Mouse (Mus musculus) left cerebral cortex, adult 2 months (tissue): ENCODE measurements around the gene Tmem269. TPM values are rescaled to one million over a fixed set of nuclear protein-coding genes. Genes with fewer than 3 reads are reported as not detected.

Experiments
- DNase-seq, 2 experiments: peaks; one replicate each; pipeline ENCODE4 v3.0.0; 2021 to 2022; ENCODE audit warnings: low spot score in 2 of 2, mixed read lengths in 1 of 2; ENCODE audit errors: extremely low spot score in 1 of 2
- H3K27ac ChIP-seq: fragments of 200-600 bp; 2 replicates; pipeline ENCODE4 v1.8.1; 2022
- H3K4me3 ChIP-seq: fragments of 200-600 bp; 2 replicates; pipeline ENCODE4 v1.8.1; 2022
- CTCF ChIP-seq: fragments of 200-600 bp; IDR thresholded peaks from 2 replicates; pipeline ENCODE4 v1.8.1; 2022; ENCODE audit warnings: antibody characterized with exemption, mild to moderate bottlenecking, moderate library complexity
- intact Hi-C: fragments of 180-260 bp; cut with DNase I; formaldehyde crosslinking; loops from one replicate; pipeline ENCODE4 v1.15.1; 2025
- total RNA-seq, 2 experiments: library from RNA; stranded (reverse); gene quantifications; 2 replicates each; pipeline ENCODE4 v1.2.3; 2021

The Tmem269 gene
- total RNA-seq, 2 experiments from 2014 or later = 0.44 to 0.57 TPM

DNA sequence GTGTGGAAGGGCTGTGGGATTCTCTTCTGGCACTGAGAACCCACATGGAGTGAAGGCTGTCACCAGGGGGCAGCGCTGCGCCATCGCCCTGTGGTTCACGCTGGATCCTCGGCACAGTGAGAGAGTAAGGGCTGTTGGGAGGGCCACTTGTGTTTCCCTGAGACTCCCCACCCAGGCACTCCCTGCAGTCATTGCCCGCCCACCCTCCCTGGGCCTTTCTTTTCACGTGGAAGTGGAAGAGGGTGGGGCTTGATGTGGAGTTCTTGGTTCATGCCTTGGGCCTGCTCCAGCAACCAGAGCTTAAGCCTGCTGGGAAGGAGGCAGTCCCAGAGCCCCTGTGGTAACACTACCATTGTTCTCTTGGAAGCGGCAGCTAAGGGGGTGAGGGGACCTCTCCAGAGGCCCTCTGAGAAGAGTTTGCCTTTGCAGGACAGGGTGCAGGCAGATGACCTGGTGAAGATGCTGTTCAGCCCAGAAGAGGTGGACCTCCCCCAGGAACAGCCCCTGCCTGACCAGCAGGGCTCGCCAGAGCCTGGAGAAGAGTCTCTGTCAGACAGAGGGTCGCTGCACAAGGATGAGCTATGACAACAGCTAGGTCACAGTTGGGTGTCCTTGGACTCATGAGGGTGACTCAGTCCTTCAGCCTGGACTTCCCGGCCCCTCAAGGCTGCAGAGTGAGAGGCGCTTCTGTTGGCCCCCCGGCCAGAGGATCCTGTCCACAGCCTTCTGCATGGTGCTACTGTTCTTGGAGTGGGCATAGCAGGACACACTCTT, 29.6 kb upstream of the Tmem269 start:
- TF ChIP-seq CTCF = peak; percentile 77
- DNase-seq = peak; percentile 74 to 77
- Histone ChIP-seq H3K4me3 (no peak overlapping the region), H3K27ac (0 out of 2 replicates have a peak overlapping the region, but pooled peaks have one; percentile 44)
- intact Hi-C loops = loop anchor here (5.0 to 10.0 kb wide), 4 partner anchors 167 to 877 kb away; partner anchors contain the start of gene Ccdc30

- no peak overlapping the region for H3K4me3 ChIP-seq
- intact Hi-C loops = loop anchor here (5.0 to 10.0 kb wide), 4 partner anchors 168 to 878 kb away; partner anchors contain the start of gene Ccdc30
- H3K27ac ChIP-seq = no peak overlapping the region
- no peak for DNase-seq
- TF ChIP-seq CTCF = no peak
Observed at GRCm38 (mm10) chr4:119246688-119247225, 28.7 kb upstream of the Tmem269 start.

DNA sequence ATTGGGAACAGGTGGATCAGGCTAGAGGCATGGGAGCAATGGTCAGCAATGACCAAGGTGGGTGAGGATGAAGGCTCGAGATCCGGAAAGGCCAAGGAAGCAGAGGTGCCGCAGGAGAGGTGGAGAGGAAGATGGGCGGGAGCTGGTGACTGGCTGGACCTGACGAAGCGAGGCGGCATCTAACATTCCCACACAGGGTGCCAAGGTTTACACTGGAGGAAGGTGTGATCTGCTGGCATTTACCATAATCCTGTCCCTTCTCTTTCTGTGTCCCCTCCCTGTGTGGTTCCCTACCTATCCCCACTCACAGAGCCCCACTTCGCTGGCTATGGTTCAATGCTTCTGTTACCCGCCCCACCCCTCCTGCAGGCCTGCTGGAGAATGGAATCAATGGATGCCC, 27.9 kb upstream of the Tmem269 start:
- no peak for TF ChIP-seq CTCF
- no peak for DNase-seq
- intact Hi-C loops = loop anchor here (2.0 to 10.0 kb wide), 5 partner anchors 47 to 879 kb away; partner anchors contain the start of gene Ccdc30

GRCm38 (mm10) chr4:119245556-119245955, 27.5 kb upstream of the Tmem269 start:
- peak overlapping the region; percentile 32; the same call in 1 of the 2 replicates for H3K27ac ChIP-seq
- intact Hi-C loops = loop anchor here (2.0 to 10.0 kb wide), 5 partner anchors 47 to 879 kb away; partner anchors contain the start of gene Ccdc30
- peak; percentile 35 to 57 for DNase-seq
- TF ChIP-seq CTCF = no peak
- H3K4me3 ChIP-seq = no peak overlapping the region

More for the DNA sequence above, 27.9 kb upstream of the Tmem269 start:
- no peak overlapping the region for H3K4me3 ChIP-seq
- no peak overlapping the region for H3K27ac ChIP-seq

- no peak overlapping the region for H3K27ac ChIP-seq
- H3K4me3 ChIP-seq = no peak overlapping the region
- intact Hi-C loops = loop anchor here (2.0 to 10.0 kb wide), 6 partner anchors 48 to 880 kb away; partner anchors contain the start of genes Ccdc30, Foxj3 and Frg2f1
- no peak for TF ChIP-seq CTCF
- peak; percentile 61 to 62 for DNase-seq
Observed at GRCm38 (mm10) chr4:119244468-119245240, 26.6 kb upstream of the Tmem269 start.

DNA sequence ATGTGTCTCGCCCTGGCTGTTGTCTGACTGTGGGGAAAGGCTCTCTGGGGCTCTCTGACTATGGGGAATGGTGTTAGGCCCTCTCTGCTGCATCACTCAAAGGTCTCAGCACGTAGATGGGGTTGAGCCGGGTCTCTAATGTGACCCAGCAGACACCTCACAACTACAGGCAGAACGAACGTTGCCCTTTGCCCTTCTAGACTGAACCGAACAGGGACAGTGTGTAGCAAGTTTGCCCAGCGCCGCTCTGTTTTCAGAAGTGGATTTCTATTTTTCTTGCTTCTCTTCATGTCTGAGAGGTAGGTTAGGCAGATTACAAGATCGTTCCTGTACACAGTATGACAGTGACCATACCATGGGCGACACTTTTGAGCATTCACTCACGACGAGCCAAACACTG, 24.6 kb upstream of the Tmem269 start:
- Histone ChIP-seq H3K27ac (no peak overlapping the region), H3K4me3 (no peak overlapping the region)
- intact Hi-C loops = loop anchor here (5.0 to 10.0 kb wide), 4 partner anchors 172 to 882 kb away; partner anchors contain the start of genes Ccdc30, Foxj3 and Frg2f1
- no peak for DNase-seq
- no peak for TF ChIP-seq CTCF

DNA sequence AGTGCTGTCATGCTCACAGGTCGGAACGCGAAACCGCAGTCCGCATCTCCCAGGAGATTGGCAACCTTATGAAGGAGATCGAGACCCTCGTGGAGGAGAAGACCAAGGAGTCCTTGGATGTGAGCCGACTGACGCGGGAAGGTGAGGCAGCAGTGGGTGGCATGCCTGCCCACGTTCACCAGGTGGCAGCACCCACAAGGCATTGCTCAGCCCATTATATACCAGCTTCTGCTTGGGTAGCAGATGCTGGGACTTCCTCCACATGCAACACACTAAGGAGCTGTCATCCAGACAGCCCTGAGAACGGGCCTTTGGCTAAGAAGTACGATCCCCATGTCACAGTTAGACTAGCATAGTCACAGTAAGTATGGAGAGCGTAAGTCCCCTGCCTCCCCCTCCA, 23.6 kb upstream of the Tmem269 start:
- intact Hi-C loops = loop anchor here (5.0 to 10.0 kb wide), 4 partner anchors 173 to 883 kb away; partner anchors contain the start of genes Ccdc30, Foxj3 and Frg2f1

GRCm38 (mm10) chr4:119239181-119239682, 21.2 kb upstream of the Tmem269 start:
- intact Hi-C loops = no loop called here
- H3K27ac ChIP-seq = no peak overlapping the region

More for the DNA sequence above, 23.6 kb upstream of the Tmem269 start:
- DNase-seq = peak; percentile 53 to 60
- Histone ChIP-seq H3K4me3 (no peak overlapping the region), H3K27ac (no peak overlapping the region)
- TF ChIP-seq CTCF = peak; percentile 67

GRCm38 (mm10) chr4:119238661-119239060, 20.6 kb upstream of the Tmem269 start:
- DNase-seq = no peak
- intact Hi-C loops = no loop called here
- no peak for TF ChIP-seq CTCF
- 0 out of 2 replicates have a peak overlapping the region, but pooled peaks have one; percentile 3 for H3K27ac ChIP-seq
- H3K4me3 ChIP-seq = no peak overlapping the region

More at GRCm38 (mm10) chr4:119239181-119239682, 21.2 kb upstream of the Tmem269 start:
- peak in 1 of 2 experiments; percentile 46 for DNase-seq
- no peak overlapping the region for H3K4me3 ChIP-seq
- peak; percentile 92 for TF ChIP-seq CTCF

DNA sequence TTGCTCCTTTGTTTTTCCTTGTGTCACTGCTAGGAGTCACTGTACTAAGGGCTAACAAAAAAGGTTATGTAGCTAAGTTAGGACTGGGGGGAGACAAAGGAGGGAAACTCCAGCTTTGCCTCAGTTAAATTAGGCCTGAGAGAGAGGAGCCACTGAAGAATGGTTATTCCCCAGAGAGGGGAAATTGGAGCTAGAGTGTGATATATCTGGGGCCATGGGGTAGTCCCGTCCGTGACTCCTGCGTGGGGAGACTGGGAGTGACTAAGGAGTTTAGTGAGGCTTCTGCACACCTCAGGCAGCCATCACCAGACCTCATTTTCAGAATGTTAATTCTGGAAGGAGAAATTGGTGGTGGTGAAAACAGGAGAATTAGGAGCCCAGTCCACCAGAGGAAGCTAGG, 16.3 kb upstream of the Tmem269 start:
- intact Hi-C loops = no loop called here

More for the DNA sequence above, 16.3 kb upstream of the Tmem269 start:
- Histone ChIP-seq H3K4me3 (peak overlapping the region; percentile 76), H3K27ac (no peak overlapping the region)
- no peak for TF ChIP-seq CTCF
- DNase-seq = no peak
